8 mouse cellular contexts compared by ENCODE assay signal in genomic region chr5:4756871-4757711, GRCm38 (mm10). TPM values are rescaled to one million over a fixed set of nuclear protein-coding genes. Genes with fewer than 3 reads are reported as not detected.
A peak's percentile ranks its signal among the peaks of the same experiment; 100 is the strongest.
DNase-seq lines count a peak whose midpoint lies in the region; ATAC-seq lines count a peak whose summit lies in the region.

No protein-coding gene starts in this region.

- H3K4me1 ChIP-seq in erythroblast, embryonic 14.5 days (ENCODE audit: control insufficient read depth) = no peaks in the 10 kb centered on the region
- peaks cover 32% of the 10 kb centered on the region for H3K4me1 ChIP-seq in embryonic facial prominence, embryonic 13.5 days
- H3K4me1 ChIP-seq in limb, embryonic 15.5 days = peaks cover 24% of the 10 kb centered on the region
- peaks cover 11% of the 10 kb centered on the region for H3K4me1 ChIP-seq in midbrain, embryonic 16.5 days (ENCODE audit: control insufficient read depth, insufficient read depth, low read length)

- H3K36me3 ChIP-seq in erythroblast, embryonic 14.5 days (ENCODE audit: control insufficient read depth) = no peaks in the 10 kb centered on the region
- peaks cover 4% of the 10 kb centered on the region; the same call in 1 of the 2 replicates for H3K36me3 ChIP-seq in embryonic facial prominence, embryonic 13.5 days
- H3K36me3 ChIP-seq in limb, embryonic 15.5 days = no peaks in the 10 kb centered on the region
- H3K36me3 ChIP-seq in midbrain, embryonic 16.5 days (ENCODE audit: control insufficient read depth, insufficient read depth, low read length) = no peaks in the 10 kb centered on the region

- DNase-seq in heart, adult 9 months (ENCODE audit: low spot score in 2 of 2) = peak; percentile 37 to 56
- DNase-seq in kidney, adult 8-10 months = peak; percentile 59 to 72
- peak; percentile 48 to 68 for DNase-seq in urinary bladder, adult 18-20 months (ENCODE audit: low spot score in 2 of 2)

- peak overlapping the region; percentile 97 for H3K9ac ChIP-seq in embryonic facial prominence, embryonic 13.5 days
- peak overlapping the region; percentile 79 for H3K9ac ChIP-seq in limb, embryonic 15.5 days
- peak overlapping the region; percentile 96 for H3K9ac ChIP-seq in midbrain, embryonic 16.5 days (ENCODE audit: low read depth, low read length)

- WGBS in embryonic facial prominence, embryonic 13.5 days = under 1% methylated on average over 80 of the region's 80 CpGs
- under 1% methylated on average over 80 of the region's 80 CpGs for WGBS in limb, embryonic 15.5 days
- under 1% methylated on average over 58 of the region's 80 CpGs for WGBS in midbrain, embryonic 16.5 days

- peak overlapping the region; percentile 52 for H3K4me3 ChIP-seq in erythroblast, embryonic 14.5 days (replicated peaks)
- H3K4me3 ChIP-seq in embryonic facial prominence, embryonic 13.5 days = peak overlapping the region; percentile 86
- H3K4me3 ChIP-seq in limb, embryonic 15.5 days = peak overlapping the region; percentile 78
- H3K4me3 ChIP-seq in midbrain, embryonic 16.5 days (ENCODE audit: low read depth, low read length) = peak overlapping the region; percentile 88

- peaks cover 48% of the 10 kb centered on the region for H3K27me3 ChIP-seq in erythroblast, embryonic 14.5 days (ENCODE audit: control insufficient read depth)
- no peaks in the 10 kb centered on the region for H3K27me3 ChIP-seq in embryonic facial prominence, embryonic 13.5 days
- no peaks in the 10 kb centered on the region for H3K27me3 ChIP-seq in limb, embryonic 15.5 days
- H3K27me3 ChIP-seq in midbrain, embryonic 16.5 days (ENCODE audit: control insufficient read depth, insufficient read depth, low read depth, low read length) = no peaks in the 10 kb centered on the region

- H3K27ac ChIP-seq in embryonic facial prominence, embryonic 13.5 days = peak overlapping the region; percentile 99
- H3K27ac ChIP-seq in limb, embryonic 15.5 days = peak overlapping the region; percentile 98
- peak overlapping the region; percentile 98 for H3K27ac ChIP-seq in midbrain, embryonic 16.5 days (ENCODE audit: low read length)

- ATAC-seq in erythroblast, adult 5-6 weeks (replicated peaks; ENCODE audit: low FRiP score, poor library complexity, severe bottlenecking) = no peak
- peak; percentile 63 for ATAC-seq in embryonic facial prominence, embryonic 13.5 days (ENCODE audit: insufficient number of reproducible peaks, insufficient read depth, low FRiP score, low TSS enrichment, low read depth)
- peak; percentile 52 for ATAC-seq in limb, embryonic 15.5 days (ENCODE audit: insufficient number of reproducible peaks, low FRiP score, low TSS enrichment, low read depth)
- ATAC-seq in midbrain, embryonic 16.5 days = peak; percentile 34

- H3K4me2 ChIP-seq in embryonic facial prominence, embryonic 13.5 days = peak overlapping the region; percentile 94
- H3K4me2 ChIP-seq in limb, embryonic 15.5 days = peak overlapping the region; percentile 87
- H3K4me2 ChIP-seq in midbrain, embryonic 16.5 days (ENCODE audit: low read length) = peak overlapping the region; percentile 68

- H3K9me3 ChIP-seq in erythroblast, embryonic 14.5 days (ENCODE audit: control insufficient read depth, low read length) = no peaks in the 10 kb centered on the region; the same call in 1 of the 2 replicates
- H3K9me3 ChIP-seq in embryonic facial prominence, embryonic 13.5 days = no peaks in the 10 kb centered on the region
- no peaks in the 10 kb centered on the region for H3K9me3 ChIP-seq in limb, embryonic 15.5 days
- no peaks in the 10 kb centered on the region for H3K9me3 ChIP-seq in midbrain, embryonic 16.5 days (replicated peaks; ENCODE audit: control insufficient read depth, low read length, poor library complexity, severe bottlenecking)

RNA-seq across cellular contexts. Expression of gene Fzd1, which starts 0.7 kb away (rescaled TPM):
- polyA plus RNA-seq in erythroblast, embryonic 14.5 days (2012) = 0.02 TPM in 1 of 2 replicates, not detected in the other
- total RNA-seq in erythroblast, adult 5-6 weeks (2015; ENCODE audit: low replicate concordance) = not detected in 2 replicates
- 0.14 and 0.60 TPM in 2 replicates for total RNA-seq in erythroblast, adult 5-6 weeks (2017; ENCODE audit: low replicate concordance)
- polyA plus RNA-seq in embryonic facial prominence, embryonic 13.5 days (2015; fragmentation: Nextera tagmentation; extraction: Ambion mirVana) = 22.6 and 25.6 TPM in 2 replicates
- polyA plus RNA-seq in limb, embryonic 15.5 days (2015; fragmentation: Nextera tagmentation; extraction: Ambion mirVana) = 18.1 and 23.6 TPM in 2 replicates
- polyA plus RNA-seq in midbrain, embryonic 16.5 days (2015; fragmentation: Nextera tagmentation; extraction: Ambion mirVana) = 22.0 and 24.6 TPM in 2 replicates

Comparison
In these comparisons a context has a peak if more than half of its experiments do, and no peak if none do; other contexts are left out.
1. RNA of gene Fzd1, which starts 0.7 kb away (polyA plus RNA-seq): 22.6 to 25.6 TPM in embryonic facial prominence, embryonic 13.5 days, 22.0 to 24.6 TPM in midbrain, embryonic 16.5 days and 18.1 to 23.6 TPM in limb, embryonic 15.5 days; 0.02 TPM in erythroblast, embryonic 14.5 days; every median in the first group is over 10 times any median in the second.
2. Peak in every context shown above with its lines, with median percentiles within 50 percentile points of each other: H3K4me3 ChIP-seq, H3K27ac ChIP-seq, H3K4me2 ChIP-seq, H3K9ac ChIP-seq and DNase-seq.